Mouse (Mus musculus) neutrophil, adult 5-6 weeks (primary cell): ENCODE measurements around the gene Syn3. TPM values are rescaled to one million over a fixed set of nuclear protein-coding genes. Genes with fewer than 3 reads are reported as not detected.

Source experiments
- ATAC-seq: fragments of 151-379, 151-347 bp; 2 replicates; pipeline ENCODE4 v1.8.0; 2017; ENCODE audit warnings: mild to moderate bottlenecking, moderate TSS enrichment; ENCODE audit not compliant: insufficient number of reproducible peaks, poor library complexity, low FRiP score, severe bottlenecking; ENCODE audit errors: extremely low read depth
- total RNA-seq: library from RNA; stranded (forward); fragments of 200-1000 nt; gene quantifications from 2 replicates; pipeline ENCODE4 v1.2.3, GENCODE M21; 2017

Gene Syn3
- total RNA-seq, 1 experiment from 2014 or later = not detected

- no peak for ATAC-seq
These were observed 169.3 kb downstream of the Syn3 start for GRCm38 (mm10) chr10:86329241-86329882.

GRCm38 (mm10) chr10:86328691-86329090 is 170.0 kb downstream of the Syn3 start:
- ATAC-seq = no peak

GRCm38 (mm10) chr10:86328143-86328542 is 170.6 kb downstream of the Syn3 start:
- no peak for ATAC-seq

- no peak for ATAC-seq
These were observed 173.4 kb downstream of the Syn3 start for GRCm38 (mm10) chr10:86325272-86325671.

GRCm38 (mm10) chr10:86323275-86323994 is 175.3 kb downstream of the Syn3 start:
- no peak for ATAC-seq

GRCm38 (mm10) chr10:86322006-86322405 is 176.7 kb downstream of the Syn3 start:
- no peak for ATAC-seq

- no peak for ATAC-seq
These were observed 177.5 kb downstream of the Syn3 start for GRCm38 (mm10) chr10:86321194-86321593.

GRCm38 (mm10) chr10:86320204-86320603 is 178.5 kb downstream of the Syn3 start:
- no peak for ATAC-seq

GRCm38 (mm10) chr10:86319526-86319925 is 179.2 kb downstream of the Syn3 start:
- ATAC-seq = no peak

GRCm38 (mm10) chr10:86318552-86319140 is 180.1 kb downstream of the Syn3 start:
- ATAC-seq = no peak

- no peak for ATAC-seq
These were observed 181.1 kb downstream of the Syn3 start for GRCm38 (mm10) chr10:86317633-86318032.

- ATAC-seq = no peak
These were observed 183.2 kb downstream of the Syn3 start for GRCm38 (mm10) chr10:86315513-86315912.

- no peak for ATAC-seq
These were observed 185.2 kb downstream of the Syn3 start for GRCm38 (mm10) chr10:86313448-86313847.

GRCm38 (mm10) chr10:86312976-86313375 is 185.7 kb downstream of the Syn3 start:
- no peak for ATAC-seq

- no peak for ATAC-seq
These were observed 188.2 kb downstream of the Syn3 start for GRCm38 (mm10) chr10:86310527-86310926.

- ATAC-seq = no peak
These were observed 191.5 kb downstream of the Syn3 start for GRCm38 (mm10) chr10:86307235-86307634.

- no peak for ATAC-seq
These were observed 194.1 kb downstream of the Syn3 start for GRCm38 (mm10) chr10:86304583-86304982.

GRCm38 (mm10) chr10:86303495-86303876 is 195.2 kb downstream of the Syn3 start:
- no peak for ATAC-seq

- ATAC-seq = no peak
These were observed 195.8 kb downstream of the Syn3 start for GRCm38 (mm10) chr10:86302761-86303494.

- no peak for ATAC-seq
These were observed 196.4 kb downstream of the Syn3 start for GRCm38 (mm10) chr10:86302318-86302648.
